Mouse (Mus musculus) forebrain, postnatal 0 days (tissue): ENCODE data around the gene Gm14408. TPM values are rescaled to one million over a fixed set of nuclear protein-coding genes. Genes with fewer than 3 reads are reported as not detected.
"Not testable (repeated sequence)": the region's sequence is repeated elsewhere in the genome, so short reads cannot be mapped to it uniquely, and the experiment has no call there.

Experiments
- ATAC-seq: fragments of 200-750 bp; cut with Nextera tagmentation; 2 replicates; pipeline ENCODE4 v1.8.0; 2017; ENCODE audit warnings: mild to moderate bottlenecking, moderate library complexity
- DNase-seq: peaks from one replicate; pipeline ENCODE4 v3.0.0-alpha.2; 2015
- H3K27ac ChIP-seq: fragments of 300-500 bp; sonication (generic); 2 replicates; pipeline ENCODE4 v1.5.1; 2014; ENCODE audit warnings: low read depth, mild to moderate bottlenecking, antibody characterized with exemption, low read length, moderate library complexity, mixed read lengths
- H3K27me3 ChIP-seq: fragments of 300-500 bp; sonication (generic); 2 replicates; pipeline ENCODE4 v1.6.1; 2014; ENCODE audit warnings: mild to moderate bottlenecking, low read length, mixed read lengths; ENCODE audit not compliant: insufficient read depth
- H3K36me3 ChIP-seq: fragments of 300-500 bp; sonication (generic); 2 replicates; pipeline ENCODE4 v1.6.1; 2014; ENCODE audit warnings: mild to moderate bottlenecking, moderate library complexity; ENCODE audit not compliant: insufficient read depth
- H3K4me1 ChIP-seq: fragments of 300-500 bp; sonication (generic); 2 replicates; pipeline ENCODE4 v1.6.1; 2014; ENCODE audit warnings: antibody characterized with exemption; ENCODE audit not compliant: insufficient read depth
- H3K4me2 ChIP-seq: fragments of 300-500 bp; sonication (generic); 2 replicates; pipeline ENCODE4 v1.6.1; 2014; ENCODE audit warnings: low read depth, mild to moderate bottlenecking, moderate library complexity
- H3K4me3 ChIP-seq: fragments of 300-500 bp; sonication (generic); 2 replicates; pipeline ENCODE4 v1.5.1; 2014; ENCODE audit warnings: low read depth, low read length, mixed read lengths
- H3K9ac ChIP-seq: fragments of 300-500 bp; sonication (generic); 2 replicates; pipeline ENCODE4 v1.6.1; 2014; ENCODE audit warnings: mild to moderate bottlenecking
- H3K9me3 ChIP-seq: fragments of 300-500 bp; sonication (generic); 2 replicates; pipeline ENCODE4 v1.6.1; 2016; ENCODE audit warnings: low read length
- WGBS: fragments of 180-500 bp; shearing (Covaris S2); extraction: QIAGEN DNeasy Blood & Tissue Kit; methylation state at CpG from one replicate; pipeline ENCODE4 v1.1.7; 2014; 5-methylcytosine and 5-hydroxymethylcytosine counted together
- polyA plus RNA-seq: library from polyadenylated mRNA; unstranded; fragments of >200 nt; fragmentation: Nextera tagmentation; extraction: Ambion mirVana; gene quantifications from 2 replicates; pipeline ENCODE4 v1.2.1, GENCODE M21; 2015
- total RNA-seq: library from RNA; depleted of rRNA; stranded (reverse); fragments of >200 nt; gene quantifications from 2 replicates; pipeline ENCODE4 v1.2.3, GENCODE M21; 2014; rRNA removed

Gene Gm14408
- total RNA-seq (not detected in 2 replicates), polyA plus RNA-seq (not detected in 2 replicates)

GRCm38 (mm10) chr2:176830840-176831239 is at the start of gene Gm14408:
Gene Gm14408 (plus strand): TSS chr2:176831140.
- not testable (repeated sequence) for H3K4me1 ChIP-seq, ATAC-seq, H3K4me2 ChIP-seq, H3K27me3 ChIP-seq, H3K4me3 ChIP-seq, H3K9me3 ChIP-seq, H3K27ac ChIP-seq, H3K36me3 ChIP-seq, H3K9ac ChIP-seq, DNase-seq
- WGBS = 91% methylated on average over 1 of the region's 3 CpGs

GRCm38 (mm10) chr2:176798312-176798711 is 32.6 kb upstream of the Gm14408 start, which contains the start of gene Gm14295:
Gene Gm14295 (plus strand): TSS chr2:176798612.
- Histone ChIP-seq H3K4me2 (peak within 1 kb of the TSS; percentile 32), H3K4me3 (peak within 1 kb of the TSS; percentile 24; the same call in 1 of the 2 replicates)
- DNase-seq, H3K27me3 ChIP-seq, H3K9me3 ChIP-seq, H3K4me1 ChIP-seq, H3K27ac ChIP-seq, H3K9ac ChIP-seq, H3K36me3 ChIP-seq, ATAC-seq: not testable (repeated sequence)
- WGBS = no CpG with 5 or more reads among the region's 6 CpGs

GRCm38 (mm10) chr2:176798785-176799184 is 32.2 kb upstream of the Gm14408 start:
- H3K36me3 ChIP-seq, ATAC-seq, H3K27me3 ChIP-seq, H3K27ac ChIP-seq, H3K9ac ChIP-seq, H3K4me1 ChIP-seq, H3K9me3 ChIP-seq, DNase-seq: not testable (repeated sequence)
- 24% methylated on average over 14 of the region's 15 CpGs for WGBS
- Histone ChIP-seq H3K4me3 (peak overlapping the region; percentile 24; the same call in 1 of the 2 replicates), H3K4me2 (peak overlapping the region; percentile 32)

Other genes with a start within 250 kb of the Gm14408 start
- gene Gm14308, start 194.8 kb upstream of the Gm14408 start, total RNA-seq = 30.6 TPM in 2 replicates
- 13.6 and 31.2 TPM in 2 replicates for gene Gm14308, start 194.8 kb upstream of the Gm14408 start, polyA plus RNA-seq
- gene Zfp973, start 160.6 kb upstream of the Gm14408 start, total RNA-seq = 13.6 and 21.0 TPM in 2 replicates
- 10.6 and 10.7 TPM in 2 replicates for gene Zfp973, start 160.6 kb upstream of the Gm14408 start, polyA plus RNA-seq
- gene Gm14305, start 122.8 kb upstream of the Gm14408 start, total RNA-seq = 37.8 and 42.9 TPM in 2 replicates
- 37.1 and 51.3 TPM in 2 replicates for gene Gm14305, start 122.8 kb upstream of the Gm14408 start, polyA plus RNA-seq
- 11.0 and 17.0 TPM in 2 replicates for gene Gm14295, start 32.5 kb upstream of the Gm14408 start, total RNA-seq
- 18.0 and 23.7 TPM in 2 replicates for gene Gm14295, start 32.5 kb upstream of the Gm14408 start, polyA plus RNA-seq
- 11.5 and 22.5 TPM in 2 replicates for gene Gm14296, start 96.7 kb downstream of the Gm14408 start, total RNA-seq
- 10.4 and 12.0 TPM in 2 replicates for gene Gm14296, start 96.7 kb downstream of the Gm14408 start, polyA plus RNA-seq
- gene Gm14419, start 169.8 kb downstream of the Gm14408 start, total RNA-seq = 1.8 and 5.4 TPM in 2 replicates
- gene Gm14419, start 169.8 kb downstream of the Gm14408 start, polyA plus RNA-seq = 12.8 and 15.8 TPM in 2 replicates
- gene Gm14401, start 243.2 kb downstream of the Gm14408 start, total RNA-seq = not detected in 2 replicates
- gene Gm14401, start 243.2 kb downstream of the Gm14408 start, polyA plus RNA-seq = not detected in 2 replicates